Mouse (Mus musculus): ENCODE measurements around the gene Pccb. TPM values are rescaled to one million over a fixed set of nuclear protein-coding genes. Genes with fewer than 3 reads are reported as not detected.

Gene Pccb
- polyA plus RNA-seq, 1 experiment from 2014 or later: 23.7 TPM

GRCm38 (mm10) chr9:101073041-101073986 is 38.6 kb upstream of the Pccb start:
- Histone ChIP-seq H3K27me3 (no peaks in the 10 kb centered on the region), H3K4me1 (peaks cover 10% of the 10 kb centered on the region), H3K4me3 (peak overlapping the region; percentile 95), H3K9ac (peak overlapping the region; percentile 91), H3K4me2 (peak overlapping the region; percentile 71), H3K27ac (peak overlapping the region; percentile 93), H3K9me3 (no peaks in the 10 kb centered on the region), H3K36me3 (no peaks in the 10 kb centered on the region)
- WGBS: 2% methylated on average over 65 of the region's 65 CpGs
- ATAC-seq (ENCODE audit: insufficient number of reproducible peaks, insufficient read depth, low FRiP score, low TSS enrichment, low read depth): peak; percentile 94

- H3K27ac ChIP-seq: no peak overlapping the region
- no peaks in the 10 kb centered on the region for H3K9me3 ChIP-seq
- H3K27me3 ChIP-seq: no peaks in the 10 kb centered on the region
- ATAC-seq (ENCODE audit: insufficient number of reproducible peaks, insufficient read depth, low FRiP score, low TSS enrichment, low read depth): no peak
- H3K36me3 ChIP-seq: no peaks in the 10 kb centered on the region
- peaks cover 4% of the 10 kb centered on the region for H3K4me1 ChIP-seq
- 55% methylated on average over 5 of the region's 5 CpGs for WGBS
- H3K9ac ChIP-seq: no peak overlapping the region
- H3K4me3 ChIP-seq: no peak overlapping the region
- H3K4me2 ChIP-seq: peak overlapping the region; percentile 71; the same call in 1 of the 2 replicates
Measured at GRCm38 (mm10) chr9:101072506-101072905, 37.8 kb upstream of the Pccb start.

- H3K27ac ChIP-seq: no peak overlapping the region
- H3K36me3 ChIP-seq: no peaks in the 10 kb centered on the region
- no peaks in the 10 kb centered on the region for H3K4me1 ChIP-seq
- no peak overlapping the region for H3K9ac ChIP-seq
- ATAC-seq (ENCODE audit: insufficient number of reproducible peaks, insufficient read depth, low FRiP score, low TSS enrichment, low read depth): no peak
- WGBS: 92% methylated on average over 3 of the region's 3 CpGs
- no peak overlapping the region for H3K4me3 ChIP-seq
- H3K4me2 ChIP-seq: no peak overlapping the region
- H3K9me3 ChIP-seq: no peaks in the 10 kb centered on the region
- no peaks in the 10 kb centered on the region for H3K27me3 ChIP-seq
Measured at GRCm38 (mm10) chr9:101069781-101070180, 35.1 kb upstream of the Pccb start.

GRCm38 (mm10) chr9:101065076-101065602 is 30.4 kb upstream of the Pccb start:
- H3K9me3 ChIP-seq: no peaks in the 10 kb centered on the region
- H3K4me1 ChIP-seq: no peaks in the 10 kb centered on the region
- H3K27me3 ChIP-seq: no peaks in the 10 kb centered on the region
- no peak for ATAC-seq (ENCODE audit: insufficient number of reproducible peaks, insufficient read depth, low FRiP score, low TSS enrichment, low read depth)
- 64% methylated on average over 3 of the region's 3 CpGs for WGBS
- H3K27ac ChIP-seq: no peak overlapping the region
- H3K36me3 ChIP-seq: no peaks in the 10 kb centered on the region
- H3K4me3 ChIP-seq: no peak overlapping the region
- no peak overlapping the region for H3K9ac ChIP-seq
- no peak overlapping the region for H3K4me2 ChIP-seq

GRCm38 (mm10) chr9:101062253-101062780 is 27.6 kb upstream of the Pccb start:
- ATAC-seq (ENCODE audit: insufficient number of reproducible peaks, insufficient read depth, low FRiP score, low TSS enrichment, low read depth): no peak
- no peak overlapping the region for H3K9ac ChIP-seq

GRCm38 (mm10) chr9:101061035-101061434 is 26.3 kb upstream of the Pccb start:
- WGBS: 64% methylated on average over 11 of the region's 11 CpGs

More at GRCm38 (mm10) chr9:101062253-101062780, 27.6 kb upstream of the Pccb start:
- WGBS: 56% methylated on average over 6 of the region's 6 CpGs
- Histone ChIP-seq H3K4me3 (no peak overlapping the region), H3K27me3 (no peaks in the 10 kb centered on the region), H3K4me1 (no peaks in the 10 kb centered on the region), H3K27ac (no peak overlapping the region), H3K4me2 (no peak overlapping the region), H3K36me3 (no peaks in the 10 kb centered on the region), H3K9me3 (no peaks in the 10 kb centered on the region)

GRCm38 (mm10) chr9:101057156-101057555 is 22.5 kb upstream of the Pccb start:
- no peaks in the 10 kb centered on the region for H3K27me3 ChIP-seq
- H3K9ac ChIP-seq: no peak overlapping the region
- ATAC-seq (ENCODE audit: insufficient number of reproducible peaks, insufficient read depth, low FRiP score, low TSS enrichment, low read depth): no peak
- H3K4me1 ChIP-seq: no peaks in the 10 kb centered on the region
- H3K27ac ChIP-seq: no peak overlapping the region
- H3K36me3 ChIP-seq: no peaks in the 10 kb centered on the region
- no peak overlapping the region for H3K4me3 ChIP-seq
- 84% methylated on average over 4 of the region's 4 CpGs for WGBS
- H3K4me2 ChIP-seq: no peak overlapping the region
- no peaks in the 10 kb centered on the region for H3K9me3 ChIP-seq

More at GRCm38 (mm10) chr9:101061035-101061434, 26.3 kb upstream of the Pccb start:
- Histone ChIP-seq H3K27me3 (no peaks in the 10 kb centered on the region), H3K9ac (no peak overlapping the region), H3K36me3 (no peaks in the 10 kb centered on the region), H3K4me2 (no peak overlapping the region), H3K4me3 (no peak overlapping the region), H3K27ac (no peak overlapping the region), H3K4me1 (no peaks in the 10 kb centered on the region), H3K9me3 (no peaks in the 10 kb centered on the region)
- ATAC-seq (ENCODE audit: insufficient number of reproducible peaks, insufficient read depth, low FRiP score, low TSS enrichment, low read depth): no peak

GRCm38 (mm10) chr9:101053279-101053678 is 18.6 kb upstream of the Pccb start:
- no peak for ATAC-seq (ENCODE audit: insufficient number of reproducible peaks, insufficient read depth, low FRiP score, low TSS enrichment, low read depth)
- Histone ChIP-seq H3K4me2 (no peak overlapping the region), H3K4me3 (no peak overlapping the region), H3K27ac (no peak overlapping the region), H3K27me3 (no peaks in the 10 kb centered on the region), H3K9ac (no peak overlapping the region), H3K9me3 (no peaks in the 10 kb centered on the region), H3K4me1 (no peaks in the 10 kb centered on the region), H3K36me3 (no peaks in the 10 kb centered on the region)
- 70% methylated on average over 14 of the region's 14 CpGs for WGBS

- Histone ChIP-seq H3K36me3 (no peaks in the 10 kb centered on the region), H3K4me1 (no peaks in the 10 kb centered on the region), H3K9ac (no peak overlapping the region), H3K4me2 (no peak overlapping the region), H3K27ac (no peak overlapping the region), H3K4me3 (no peak overlapping the region), H3K27me3 (no peaks in the 10 kb centered on the region), H3K9me3 (no peaks in the 10 kb centered on the region)
- WGBS: 74% methylated on average over 6 of the region's 6 CpGs
- ATAC-seq (ENCODE audit: insufficient number of reproducible peaks, insufficient read depth, low FRiP score, low TSS enrichment, low read depth): no peak
Measured at GRCm38 (mm10) chr9:101052691-101053090, 18.0 kb upstream of the Pccb start.

GRCm38 (mm10) chr9:101052007-101052406 is 17.3 kb upstream of the Pccb start:
- ATAC-seq (ENCODE audit: insufficient number of reproducible peaks, insufficient read depth, low FRiP score, low TSS enrichment, low read depth): no peak
- Histone ChIP-seq H3K36me3 (no peaks in the 10 kb centered on the region), H3K27ac (no peak overlapping the region), H3K27me3 (no peaks in the 10 kb centered on the region), H3K4me2 (no peak overlapping the region), H3K4me3 (no peak overlapping the region), H3K9ac (no peak overlapping the region), H3K4me1 (no peaks in the 10 kb centered on the region), H3K9me3 (no peaks in the 10 kb centered on the region)
- WGBS: 84% methylated on average over 3 of the region's 3 CpGs

- no peaks in the 10 kb centered on the region for H3K36me3 ChIP-seq
- no peak for ATAC-seq (ENCODE audit: insufficient number of reproducible peaks, insufficient read depth, low FRiP score, low TSS enrichment, low read depth)
- H3K4me2 ChIP-seq: no peak overlapping the region
- no peaks in the 10 kb centered on the region for H3K9me3 ChIP-seq
- H3K4me3 ChIP-seq: no peak overlapping the region
- WGBS: 67% methylated on average over 15 of the region's 15 CpGs
- H3K4me1 ChIP-seq: no peaks in the 10 kb centered on the region
- H3K27ac ChIP-seq: no peak overlapping the region
- no peak overlapping the region for H3K9ac ChIP-seq
- no peaks in the 10 kb centered on the region for H3K27me3 ChIP-seq
Measured at GRCm38 (mm10) chr9:101045710-101046338, 11.1 kb upstream of the Pccb start.
